Mouse (Mus musculus) adrenal gland, postnatal 14 days (tissue): ENCODE results near the gene Map3k20. TPM values are rescaled to one million over a fixed set of nuclear protein-coding genes. Genes with fewer than 3 reads are reported as not detected.

Experiments
- DNase-seq: peaks from one replicate; pipeline ENCODE4 v3.0.0; 2021; ENCODE audit warnings: mixed read lengths
- total RNA-seq: library from RNA; stranded (reverse); gene quantifications from 2 replicates; pipeline ENCODE4 v1.2.3, GENCODE M21; 2021

Gene Map3k20
- total RNA-seq, 1 experiment from 2014 or later: 33.5 TPM

GRCm38 (mm10) chr2:72427288-72427687 is 141.9 kb downstream of the Map3k20 start:
- no peak for DNase-seq

DNA sequence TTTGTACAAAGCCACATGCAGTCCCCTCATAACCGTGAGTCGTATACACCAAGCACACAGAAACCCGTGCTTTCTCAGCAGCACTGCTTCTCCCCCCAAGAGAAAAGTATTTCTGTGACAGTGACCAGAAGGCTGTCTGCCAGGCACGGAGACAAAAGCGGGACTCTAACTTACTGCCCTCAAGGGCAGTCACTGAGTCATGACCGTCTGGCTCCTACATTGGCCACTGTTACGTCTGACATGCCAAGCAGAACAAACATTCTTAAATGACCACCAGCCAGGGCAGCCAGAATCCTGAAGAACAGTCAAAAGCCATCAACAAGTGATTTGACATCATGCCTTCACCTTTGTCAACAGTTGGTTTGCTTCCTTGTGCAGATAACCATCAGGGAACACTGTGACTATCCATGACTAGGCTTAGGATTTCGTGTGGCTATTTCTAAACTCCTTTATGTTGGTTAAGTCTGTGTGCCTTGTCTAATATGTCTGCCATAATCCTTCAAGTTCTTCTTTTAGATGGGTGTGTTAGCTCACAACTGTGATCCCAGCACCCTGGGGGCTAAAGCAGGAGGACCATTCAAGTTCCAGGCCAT is 153.6 kb downstream of the Map3k20 start:
- peak; percentile 71 for DNase-seq

- DNase-seq: no peak
Observed at GRCm38 (mm10) chr2:72441010-72441409, 155.6 kb downstream of the Map3k20 start.

DNA sequence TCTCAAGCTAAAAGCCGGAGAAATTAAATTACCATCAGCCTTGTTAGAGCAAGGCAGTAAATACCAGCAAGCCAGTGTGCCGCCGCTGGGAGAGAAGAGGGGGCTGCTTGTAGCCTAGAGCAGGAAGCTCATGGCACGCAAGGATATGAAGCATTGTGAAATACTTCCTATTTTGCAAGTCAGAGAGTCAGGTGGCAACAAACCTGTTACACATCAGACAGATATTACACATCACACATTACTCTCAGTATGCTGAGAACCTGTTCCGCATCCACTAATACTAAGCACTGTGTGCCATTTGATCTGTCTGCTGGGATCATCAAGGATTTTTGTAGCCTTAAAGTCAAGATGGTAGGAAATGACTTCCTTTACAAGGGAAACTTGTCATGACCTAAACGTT is 157.4 kb downstream of the Map3k20 start:
- DNase-seq: no peak

DNA sequence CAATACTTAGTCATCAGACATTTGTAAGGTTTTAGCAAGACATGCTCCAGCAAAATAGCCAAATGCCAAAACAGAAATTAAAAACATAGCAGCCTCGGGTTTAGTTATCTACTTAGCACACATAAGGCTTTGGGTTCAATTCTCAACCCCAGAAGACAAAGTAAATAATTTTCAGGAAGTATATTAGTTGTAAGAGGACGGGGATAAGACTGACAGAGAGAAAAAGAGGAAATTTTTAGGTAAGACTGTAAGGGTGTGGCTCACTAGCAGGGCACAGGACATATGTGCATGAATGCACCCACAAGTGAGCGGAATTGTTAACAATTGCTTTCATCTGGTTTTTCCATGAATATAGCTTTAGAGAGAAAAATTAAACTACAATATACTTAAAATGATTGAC is 158.5 kb downstream of the Map3k20 start:
- DNase-seq: no peak

DNA sequence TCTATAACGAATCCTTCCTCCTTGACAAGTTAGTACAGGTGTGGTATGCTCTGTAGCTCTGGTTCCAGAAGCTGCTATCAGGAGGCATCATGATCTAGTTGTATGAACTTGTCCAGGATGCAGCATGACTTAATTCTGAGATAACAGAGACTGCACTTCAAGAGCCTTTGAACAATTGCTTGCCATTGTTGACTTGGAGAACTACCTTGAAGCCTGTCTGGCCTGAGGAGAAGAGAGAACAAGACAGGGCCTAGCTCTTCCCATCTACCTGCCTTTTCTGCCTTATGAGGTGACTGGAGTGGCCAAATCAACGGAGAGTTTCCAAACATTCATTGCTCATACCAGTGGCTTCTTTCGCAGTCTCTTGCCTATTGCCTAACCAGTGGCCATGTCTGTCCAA is 160.7 kb downstream of the Map3k20 start:
- DNase-seq: no peak

GRCm38 (mm10) chr2:72446615-72447014 is 161.2 kb downstream of the Map3k20 start:
- no peak for DNase-seq

- no peak for DNase-seq
Observed at GRCm38 (mm10) chr2:72453563-72453962, 168.1 kb downstream of the Map3k20 start.

DNA sequence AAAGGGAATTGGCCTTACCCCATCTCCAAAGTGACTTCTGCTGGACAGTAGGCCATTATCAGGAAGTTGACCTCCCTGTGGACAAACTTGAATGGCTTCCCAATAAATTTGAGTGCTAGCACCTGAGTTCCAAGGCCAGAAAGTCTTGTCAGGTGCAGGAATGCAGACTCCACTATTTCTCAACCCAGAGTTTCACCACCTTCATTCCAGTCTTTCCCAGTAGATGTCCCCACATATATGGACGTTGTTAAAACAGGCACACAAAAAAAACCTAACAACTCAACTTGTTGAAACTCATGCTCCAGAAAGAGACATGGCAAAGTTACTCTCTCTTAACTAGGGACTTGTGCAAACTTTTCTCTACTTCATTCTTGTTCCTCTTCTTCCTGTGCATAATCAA is 170.8 kb downstream of the Map3k20 start:
- no peak for DNase-seq

GRCm38 (mm10) chr2:72464376-72465014 is 179.1 kb downstream of the Map3k20 start:
- DNase-seq: no peak

DNA sequence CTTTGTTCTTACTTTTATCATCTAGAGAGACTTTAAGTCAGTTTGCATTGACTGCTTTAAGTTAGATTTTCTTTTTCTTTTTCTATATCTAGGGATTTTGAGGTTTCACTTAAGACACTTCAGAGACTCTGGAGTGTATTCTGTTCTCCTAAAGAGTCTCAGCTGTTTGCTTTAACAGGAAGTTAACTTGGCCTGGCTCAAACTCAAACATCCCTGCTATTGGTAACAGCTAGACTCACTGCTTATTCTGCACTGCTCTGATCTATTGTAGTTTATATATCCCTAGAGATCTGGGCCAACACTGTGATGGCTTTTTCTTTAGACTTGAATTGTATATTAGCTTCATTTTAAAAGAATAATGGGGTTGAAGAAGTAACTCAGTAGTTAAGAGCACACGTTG is 182.2 kb downstream of the Map3k20 start:
- DNase-seq: no peak

DNA sequence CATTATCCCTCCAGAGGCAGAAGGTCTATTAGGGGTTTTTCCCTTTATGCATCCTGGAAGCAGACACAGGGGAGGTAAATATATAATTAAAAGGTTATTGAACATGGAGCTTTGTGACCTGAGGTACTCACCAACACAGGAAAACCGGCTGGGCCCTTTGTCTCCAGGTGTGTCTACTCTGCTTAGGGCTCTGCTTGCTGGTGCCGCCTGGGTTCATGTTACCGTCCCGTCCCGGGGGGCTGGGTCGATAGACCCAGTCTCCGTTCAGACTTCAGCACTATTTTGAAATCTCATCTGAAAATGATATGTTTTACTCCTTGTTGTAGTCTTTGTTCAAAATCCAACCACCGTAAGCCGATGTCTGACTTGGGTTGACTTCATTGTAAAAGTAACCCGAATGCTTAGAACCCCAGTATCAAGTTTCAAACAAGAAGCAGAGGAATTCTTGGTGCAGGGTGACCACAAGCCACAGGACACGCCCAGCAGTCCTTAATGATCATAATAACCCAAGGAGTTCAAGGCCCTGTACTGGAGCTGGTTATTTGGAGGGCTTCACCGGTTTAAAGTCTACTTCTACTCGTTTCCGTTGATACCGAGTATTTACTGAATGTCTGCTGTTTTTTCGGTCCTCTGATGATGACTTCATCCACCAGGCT is 186.1 kb downstream of the Map3k20 start:
- no peak for DNase-seq

GRCm38 (mm10) chr2:72474531-72475287 is 189.3 kb downstream of the Map3k20 start:
- DNase-seq: no peak

DNA sequence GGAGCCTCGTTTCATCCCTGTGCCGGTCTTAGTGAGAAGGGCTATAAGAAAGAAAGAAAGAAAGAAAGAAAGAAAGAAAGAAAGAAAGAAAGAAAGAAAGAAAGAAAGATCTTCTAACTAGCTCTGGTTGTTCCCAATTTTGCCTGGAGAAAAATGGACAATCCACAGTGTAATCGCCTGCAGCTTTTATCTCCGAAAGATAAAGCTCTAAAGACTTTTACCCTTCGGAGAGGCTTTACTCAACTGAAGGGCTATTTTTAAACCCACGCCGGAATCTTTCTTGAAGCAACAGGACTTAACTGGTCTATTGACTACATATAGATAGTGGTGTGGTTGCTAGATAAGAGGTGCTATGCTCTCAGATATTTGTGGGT is 190.0 kb downstream of the Map3k20 start:
- no peak for DNase-seq

DNA sequence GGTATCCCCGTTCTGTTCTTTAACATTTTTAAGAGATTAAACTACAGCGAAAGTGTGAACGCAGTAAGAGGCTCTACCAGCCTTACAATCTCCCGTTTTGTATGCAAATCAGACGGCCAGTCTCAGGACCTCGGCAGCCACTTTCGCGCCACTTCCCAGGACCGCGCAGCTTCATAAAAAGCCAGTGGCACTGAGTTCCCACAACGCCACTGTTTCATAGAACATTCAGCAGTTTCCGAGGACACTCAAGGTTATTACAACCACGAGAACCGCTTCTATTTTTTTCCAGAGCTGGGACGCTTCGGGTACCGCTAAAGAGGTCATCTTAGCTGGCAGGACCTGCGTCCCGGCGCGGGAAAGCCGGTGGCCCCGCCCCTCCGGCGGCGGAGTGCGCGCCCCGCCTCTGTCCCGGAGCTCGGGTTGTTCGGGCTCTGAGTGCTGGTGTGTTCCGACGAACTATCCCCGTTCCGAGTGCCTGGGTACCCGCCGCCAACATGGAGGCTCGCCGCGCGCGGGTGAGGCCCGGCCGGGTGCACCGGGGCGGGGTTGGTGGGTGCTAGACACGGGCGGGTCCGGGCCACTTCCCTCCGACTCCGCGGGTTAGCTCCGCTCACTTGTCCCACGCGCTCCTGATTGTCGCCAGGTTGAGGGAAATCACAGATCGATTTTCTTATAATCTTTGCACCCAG is 190.5 kb downstream of the Map3k20 start, which contains the start of gene Cdca7:
Gene Cdca7 (plus strand): TSS at position 363 of the 689 bp plus-strand sequence.
- DNase-seq: peak; percentile 83

GRCm38 (mm10) chr2:72476486-72477211 is 191.2 kb downstream of the Map3k20 start:
- peak; percentile 54 for DNase-seq

- no peak for DNase-seq
Observed at GRCm38 (mm10) chr2:72477221-72477620, 191.8 kb downstream of the Map3k20 start.

DNA sequence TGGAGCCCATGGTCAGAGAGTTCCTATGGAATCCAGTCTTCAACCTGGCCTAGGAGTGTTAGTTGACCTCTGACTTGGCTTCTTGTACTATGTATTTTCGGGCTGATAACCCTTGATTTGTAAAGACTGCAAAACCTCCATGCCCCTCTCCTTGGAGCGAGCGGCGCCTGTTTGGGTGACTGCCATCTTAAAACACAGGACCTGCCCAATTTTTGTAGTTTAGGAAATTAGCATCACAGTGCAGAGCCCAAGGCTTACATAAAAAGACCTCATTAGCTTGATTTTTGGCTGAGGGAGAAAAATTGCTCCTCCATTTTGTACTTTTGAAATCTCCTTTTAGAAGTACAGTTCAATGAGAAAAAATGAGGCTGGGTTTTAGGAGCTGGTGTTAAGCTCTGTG is 192.7 kb downstream of the Map3k20 start:
- no peak for DNase-seq

GRCm38 (mm10) chr2:72478921-72479320 is 193.5 kb downstream of the Map3k20 start:
- no peak for DNase-seq

DNA sequence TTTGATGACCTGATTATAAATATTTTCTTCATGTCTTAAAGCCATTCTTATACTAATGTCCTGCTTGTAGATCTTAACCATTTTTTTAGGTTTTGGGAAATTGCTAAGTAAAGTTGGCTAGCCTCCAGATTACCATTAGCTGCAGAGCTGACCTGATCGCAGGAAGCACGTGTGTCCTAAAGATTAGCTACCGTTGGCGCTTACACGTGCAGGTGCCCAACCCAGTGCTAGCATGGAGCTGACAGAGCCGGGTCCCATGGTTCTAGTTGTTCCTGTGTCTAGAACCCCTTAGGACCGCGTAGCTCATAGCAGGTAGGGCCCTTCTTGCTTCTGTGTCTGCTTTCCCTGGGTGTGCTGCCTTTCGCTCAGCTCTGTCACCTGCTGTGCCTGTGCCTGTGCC is 194.4 kb downstream of the Map3k20 start:
- DNase-seq: no peak

GRCm38 (mm10) chr2:72491650-72492049 is 206.2 kb downstream of the Map3k20 start:
- no peak for DNase-seq
